Comparison of ENCODE assay signal across 8 mouse cellular contexts in genomic region chr2:52378448-52378804, GRCm38 (mm10). TPM values are rescaled to one million over a fixed set of nuclear protein-coding genes. Genes with fewer than 3 reads are reported as not detected.
DNase-seq lines count a peak whose midpoint lies in the region; ATAC-seq and TF ChIP-seq lines count a peak whose summit lies in the region.

Gene Neb (minus strand): TSS chr2:52378474.

- peak within 1 kb of the TSS; percentile 35 for H3K4me3 ChIP-seq in ES-Bruce4 (ENCODE audit: low read depth, low read length)
- H3K4me3 ChIP-seq in forebrain, embryonic 16.5 days (replicated peaks; ENCODE audit: low read length), result no peak within 1 kb of the TSS
- no peak within 1 kb of the TSS for H3K4me3 ChIP-seq in limb, embryonic 12.5 days (replicated peaks)

- 58% methylated on average over 7 of the region's 7 CpGs for WGBS in forebrain, embryonic 16.5 days
- 47% methylated on average over 7 of the region's 7 CpGs for WGBS in limb, embryonic 12.5 days

- no peaks in the 10 kb centered on the region for H3K9me3 ChIP-seq in ES-Bruce4 (replicated peaks; ENCODE audit: control insufficient read depth, insufficient read depth, low read length, poor library complexity, severe bottlenecking)
- no peaks in the 10 kb centered on the region; the same call in 1 of the 2 replicates for H3K9me3 ChIP-seq in forebrain, embryonic 16.5 days (ENCODE audit: control insufficient read depth, low read length)
- no peaks in the 10 kb centered on the region for H3K9me3 ChIP-seq in limb, embryonic 12.5 days

- TF ChIP-seq EP300 in ES-Bruce4 (IDR thresholded peaks at IDR 0.05; ENCODE audit: insufficient read depth, low read depth, low read length), result no peak

- H3K9ac ChIP-seq in ES-Bruce4 (ENCODE audit: low read depth, poor library complexity, severe bottlenecking), result no peak within 1 kb of the TSS
- H3K9ac ChIP-seq in forebrain, embryonic 16.5 days (replicated peaks; ENCODE audit: low read depth, low read length), result no peak within 1 kb of the TSS
- H3K9ac ChIP-seq in limb, embryonic 12.5 days (replicated peaks), result no peak within 1 kb of the TSS

- peak; percentile 9 to 11 for DNase-seq in B cell, adult 2 months
- no peak for DNase-seq in urinary bladder, postnatal 25 days (ENCODE audit: low spot score)
- no peak for DNase-seq in kidney, postnatal 25 days
- no peak for DNase-seq in left cerebral cortex, adult 18-20 months (ENCODE audit: low spot score in 2 of 2)

- H3K36me3 ChIP-seq in ES-Bruce4 (ENCODE audit: control insufficient read depth, insufficient read depth, low read length, poor library complexity, severe bottlenecking), result no peaks in the 10 kb centered on the region
- H3K36me3 ChIP-seq in forebrain, embryonic 16.5 days (ENCODE audit: control insufficient read depth, insufficient read depth), result no peaks in the 10 kb centered on the region
- H3K36me3 ChIP-seq in limb, embryonic 12.5 days, result no peaks in the 10 kb centered on the region

- peak; percentile 79 for ATAC-seq in forebrain, embryonic 16.5 days
- no peak for ATAC-seq in limb, embryonic 12.5 days (ENCODE audit: insufficient number of reproducible peaks, insufficient read depth, low FRiP score, low TSS enrichment, low read depth)
- ATAC-seq in neutrophil, adult 5-6 weeks (ENCODE audit: extremely low read depth, insufficient number of reproducible peaks, low FRiP score, poor library complexity, severe bottlenecking), result 0 out of 2 replicates have a peak, but pooled peaks have one; percentile 23

- H3K4me2 ChIP-seq in forebrain, embryonic 16.5 days (ENCODE audit: low read length), result peak within 1 kb of the TSS; percentile 4; the same call in 1 of the 2 replicates
- no peak within 1 kb of the TSS for H3K4me2 ChIP-seq in limb, embryonic 12.5 days

- no peaks in the 10 kb centered on the region for H3K27me3 ChIP-seq in ES-Bruce4 (ENCODE audit: control insufficient read depth, insufficient read depth, low read length, poor library complexity, severe bottlenecking)
- H3K27me3 ChIP-seq in forebrain, embryonic 16.5 days (replicated peaks; ENCODE audit: control insufficient read depth, insufficient read depth, low read length), result no peaks in the 10 kb centered on the region
- H3K27me3 ChIP-seq in limb, embryonic 12.5 days, result no peaks in the 10 kb centered on the region

- peak; percentile 15 for TF ChIP-seq POLR2A in ES-Bruce4 (IDR thresholded peaks at IDR 0.05; ENCODE audit: insufficient read depth, low read length)

- TF ChIP-seq CTCF in ES-Bruce4 (IDR thresholded peaks at IDR 0.05; ENCODE audit: low read depth, low read length), result no peak

- no peak within 1 kb of the TSS for H3K27ac ChIP-seq in ES-Bruce4 (ENCODE audit: insufficient read depth, low read length)
- H3K27ac ChIP-seq in forebrain, embryonic 16.5 days (ENCODE audit: low read length), result no peak within 1 kb of the TSS
- H3K27ac ChIP-seq in limb, embryonic 12.5 days, result no peak within 1 kb of the TSS

- no peaks in the 10 kb centered on the region for H3K4me1 ChIP-seq in ES-Bruce4 (ENCODE audit: control insufficient read depth, insufficient read depth, low read length)
- no peaks in the 10 kb centered on the region for H3K4me1 ChIP-seq in forebrain, embryonic 16.5 days (replicated peaks; ENCODE audit: control insufficient read depth, insufficient read depth, low read length)
- no peaks in the 10 kb centered on the region for H3K4me1 ChIP-seq in limb, embryonic 12.5 days (replicated peaks)

RNA-seq across cellular contexts. Expression of gene Neb, which starts in this region (rescaled TPM):
- polyA plus RNA-seq in ES-Bruce4 (2011; ENCODE audit: insufficient read depth, insufficient read length, low read depth, missing spikeins), result 1.5 TPM in 2 replicates
- 6.4 and 10.5 TPM in 2 replicates for polyA plus RNA-seq in forebrain, embryonic 16.5 days (2015; fragmentation: Nextera tagmentation; extraction: Ambion mirVana)
- polyA plus RNA-seq in limb, embryonic 12.5 days (2016; fragmentation: Nextera tagmentation; extraction: Ambion mirVana), result 43.4 and 46.7 TPM in 2 replicates
- total RNA-seq in neutrophil, adult 5-6 weeks (2017), result 0.93 and 1.1 TPM in 2 replicates
- total RNA-seq in left cerebral cortex, adult 18-20 months (2021), result under 1 TPM; 0.79 to 0.98 TPM

Comparison
In these comparisons a context has a peak if more than half of its experiments do, and no peak if none do; other contexts are left out.
1. DNase-seq: peak in B cell, adult 2 months (2 of 2); none in urinary bladder, postnatal 25 days (single experiment), kidney, postnatal 25 days (0 of 2) and left cerebral cortex, adult 18-20 months (0 of 2).